In genomic region chr2:79518046-79518750, GRCm38 (mm10) we compare ENCODE assay signal across 22 mouse cellular contexts.
DNase-seq lines count a peak whose midpoint lies in the region; ATAC-seq and TF ChIP-seq lines count a peak whose summit lies in the region.
"Had no signal": no experiment of that assay in that cellular context is flagged by ENCODE, and none has a peak within 500 bp of the region (broad histone marks: within the 10 kb centered on the region; RNA-seq: fewer than 3 reads in every experiment).

No protein-coding gene starts in this region.

- WGBS in lung, embryonic 15.5 days, result 40% methylated on average over 8 of the region's 8 CpGs
- WGBS in forebrain, embryonic 16.5 days, result 82% methylated on average over 8 of the region's 8 CpGs

- H3K27me3 ChIP-seq in C2C12 (ENCODE audit: control insufficient read depth, insufficient read depth, insufficient read length), result no peaks in the 10 kb centered on the region
- H3K27me3 ChIP-seq in lung, embryonic 15.5 days, result no peaks in the 10 kb centered on the region
- no peaks in the 10 kb centered on the region for H3K27me3 ChIP-seq in forebrain, embryonic 16.5 days (replicated peaks; ENCODE audit: control insufficient read depth, insufficient read depth, low read length)
- H3K27me3 ChIP-seq: hindbrain, embryonic 15.5 days; Patski; stomach, embryonic 15.5 days had no signal

- H3K9me3 ChIP-seq in lung, embryonic 15.5 days, result no peaks in the 10 kb centered on the region
- no peaks in the 10 kb centered on the region for H3K9me3 ChIP-seq in forebrain, embryonic 16.5 days (ENCODE audit: control insufficient read depth, low read length)
- H3K9me3 ChIP-seq: hindbrain, embryonic 15.5 days; stomach, embryonic 15.5 days had no signal

- H3K79me3 ChIP-seq in C2C12 (ENCODE audit: low read depth), result no peaks in the 10 kb centered on the region

- H3K9ac ChIP-seq in lung, embryonic 15.5 days, result no peak overlapping the region
- no peak overlapping the region for H3K9ac ChIP-seq in forebrain, embryonic 16.5 days (replicated peaks; ENCODE audit: low read depth, low read length)
- H3K9ac ChIP-seq: hindbrain, embryonic 15.5 days; liver, postnatal 0 days; stomach, embryonic 15.5 days had no signal

- H3ac ChIP-seq in C2C12 (ENCODE audit: control insufficient read depth, insufficient read length, low read depth), result no peak overlapping the region

- no peak for TF ChIP-seq CTCF in C2C12 (IDR thresholded peaks at IDR 0.05; ENCODE audit: control insufficient read depth, insufficient read depth, insufficient read length)

- H3K27ac ChIP-seq in lung, embryonic 15.5 days, result 0 out of 2 replicates have a peak overlapping the region, but pooled peaks have one; percentile 8
- no peak overlapping the region for H3K27ac ChIP-seq in forebrain, embryonic 16.5 days (ENCODE audit: low read length)
- H3K27ac ChIP-seq: heart, adult 2 months; hindbrain, embryonic 15.5 days; kidney, postnatal 0 days; stomach, embryonic 15.5 days had no signal

- no peaks in the 10 kb centered on the region for H3K36me3 ChIP-seq in C2C12 (ENCODE audit: control insufficient read depth, insufficient read depth)
- H3K36me3 ChIP-seq in lung, embryonic 15.5 days, result no peaks in the 10 kb centered on the region
- H3K36me3 ChIP-seq in forebrain, embryonic 16.5 days (ENCODE audit: control insufficient read depth, insufficient read depth), result no peaks in the 10 kb centered on the region
- H3K36me3 ChIP-seq: hindbrain, embryonic 15.5 days; stomach, embryonic 15.5 days had no signal

- H3K4me3 ChIP-seq in C2C12 (ENCODE audit: insufficient read depth, poor library complexity, severe bottlenecking), result no peak overlapping the region
- no peak overlapping the region for H3K4me3 ChIP-seq in lung, embryonic 15.5 days
- H3K4me3 ChIP-seq in forebrain, embryonic 16.5 days (replicated peaks; ENCODE audit: low read length), result no peak overlapping the region
- H3K4me3 ChIP-seq: heart, adult 2 months; hindbrain, embryonic 15.5 days; stomach, embryonic 15.5 days had no signal

- no peak; the same call in 1 of the 2 replicates for ATAC-seq in lung, embryonic 15.5 days (ENCODE audit: borderline replicate concordance, extremely low read depth, low FRiP score, low TSS enrichment)
- peak; percentile 27 for ATAC-seq in megakaryocyte, adult 5-6 weeks (ENCODE audit: poor library complexity, severe bottlenecking)
- ATAC-seq in forebrain, embryonic 16.5 days, result no peak
- ATAC-seq: activated CD4-positive, CD25-positive, alpha-beta regulatory T cell, adult 4 months; liver, postnatal 0 days; Patski had no signal

- H3K79me2 ChIP-seq in C2C12 (ENCODE audit: control insufficient read depth, insufficient read depth), result no peaks in the 10 kb centered on the region

- H3K4me2 ChIP-seq in lung, embryonic 15.5 days, result no peak overlapping the region
- H3K4me2 ChIP-seq in forebrain, embryonic 16.5 days (ENCODE audit: low read length), result no peak overlapping the region
- H3K4me2 ChIP-seq: hindbrain, embryonic 15.5 days; stomach, embryonic 15.5 days had no signal

- H3K4me1 ChIP-seq in lung, embryonic 15.5 days, result peaks cover 6% of the 10 kb centered on the region; the same call in 1 of the 2 replicates
- H3K4me1 ChIP-seq in forebrain, embryonic 16.5 days (replicated peaks; ENCODE audit: control insufficient read depth, insufficient read depth, low read length), result no peaks in the 10 kb centered on the region
- H3K4me1 ChIP-seq: hindbrain, embryonic 15.5 days; stomach, embryonic 15.5 days had no signal

- peak; percentile 61 for DNase-seq in adipocyte (ENCODE audit: low spot score)
- no peak for DNase-seq in ovary, adult 18-20 months (ENCODE audit: low spot score)
- DNase-seq in gastrocnemius, adult 18-20 months (ENCODE audit: low spot score), result no peak
- no peak for DNase-seq in left cerebral cortex, postnatal 10 days (ENCODE audit: extremely low spot score in 1 of 2, low spot score in 2 of 2)
- DNase-seq: cerebellum, adult 11 months; cerebellum, postnatal 14 days; heart, adult 2 months; kidney, adult 11 months; layer of hippocampus, postnatal 36 days; liver; liver, postnatal 0 days; midbrain, embryonic 14.5 days; thymus, postnatal 36 days had no signal

- intact Hi-C loops in left cerebral cortex, postnatal 10 days (cut with DNase I), result no loop called here

TF ChIP-seq in C2C12, 6 proteins besides CTCF, POLR2A, EP300 and RAD21:
- TF ChIP-seq CEBPB (IDR thresholded peaks at IDR 0.05; ENCODE audit: low read depth), result peak; percentile 61
- TF ChIP-seq USF1 (IDR thresholded peaks at IDR 0.05; ENCODE audit: low read depth), result no peak
- no peak for TF ChIP-seq MYOG (IDR thresholded peaks at IDR 0.05; ENCODE audit: control insufficient read depth, extremely low read depth, insufficient read length)
